ENCODE assay signal across 21 mouse cellular contexts in genomic region chr7:46410727-46411126, GRCm38 (mm10). TPM values are rescaled to one million over a fixed set of nuclear protein-coding genes. Genes with fewer than 3 reads are reported as not detected.
"Had no signal": no experiment of that assay in that cellular context is flagged by ENCODE, and none has a peak within 500 bp of the region (broad histone marks: within the 10 kb centered on the region; RNA-seq: fewer than 3 reads in every experiment).

No protein-coding gene starts in this region.

- DNase-seq: kidney, adult 8-10 months; kidney, postnatal 10 days; kidney, postnatal 36 days; liver, embryonic 13.5 days; lung, adult 2 months; lung, postnatal 14 days; lung, postnatal 4 days; midbrain, embryonic 14.5 days; right cerebral cortex, adult 18-20 months; right cerebral cortex, postnatal 25 days; thymus, adult 2 months; thymus, postnatal 14 days; thymus, postnatal 4 days had no signal

- H3K4me3 ChIP-seq: kidney, embryonic 15.5 days; liver, embryonic 13.5 days had no signal

- H3K27ac ChIP-seq: kidney, embryonic 15.5 days; liver, embryonic 13.5 days; stomach, postnatal 0 days had no signal

RNA-seq across cellular contexts. Expression of gene Myod1, which starts 34.5 kb away (rescaled TPM):
- total RNA-seq: layer of hippocampus, postnatal 14 days; left cerebral cortex, adult 18-20 months; left cerebral cortex, postnatal 10 days; liver, adult 2 months; megakaryocyte progenitor cell, adult 5-6 weeks; megakaryocyte-erythroid progenitor cell, adult 5-6 weeks had no signal
